Mouse (Mus musculus): ENCODE results near the gene Nes.
A peak's percentile ranks its signal among the peaks of the same experiment; 100 is the strongest.

The Nes gene

DNA sequence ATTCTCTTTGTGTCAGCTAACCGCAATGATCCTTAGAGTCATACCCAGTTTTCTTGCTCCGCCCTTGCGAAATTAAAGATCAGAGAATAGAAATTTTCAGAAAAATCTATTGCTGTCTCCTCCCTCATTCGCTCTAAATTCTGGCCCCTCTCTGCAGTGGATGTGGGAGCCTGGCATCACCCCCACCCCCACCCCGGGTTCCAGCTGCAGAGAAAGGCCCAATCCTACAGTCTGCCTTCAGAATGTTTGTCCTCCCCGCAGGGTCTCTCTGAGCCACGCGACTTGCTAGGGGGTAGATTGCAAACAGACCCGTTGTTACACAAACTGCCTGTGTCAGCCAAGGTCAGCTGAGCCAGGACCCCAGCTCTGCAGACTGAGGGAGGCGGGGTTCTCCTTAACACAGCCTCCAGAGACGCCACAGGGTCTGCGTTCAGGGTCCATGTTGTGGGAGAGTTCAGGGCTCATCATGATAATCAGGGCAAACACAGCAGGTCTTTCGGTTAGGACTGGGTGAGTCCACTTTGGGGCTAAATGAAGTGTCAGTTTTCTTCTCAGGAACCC, 20.8 kb upstream of the Nes start:
- DNase-seq (ENCODE audit: low spot score in 2 of 2), result no peak

GRCm38 (mm10) chr3:87951946-87952345, 18.9 kb upstream of the Nes start:
- DNase-seq (ENCODE audit: low spot score in 2 of 2), result no peak

DNA sequence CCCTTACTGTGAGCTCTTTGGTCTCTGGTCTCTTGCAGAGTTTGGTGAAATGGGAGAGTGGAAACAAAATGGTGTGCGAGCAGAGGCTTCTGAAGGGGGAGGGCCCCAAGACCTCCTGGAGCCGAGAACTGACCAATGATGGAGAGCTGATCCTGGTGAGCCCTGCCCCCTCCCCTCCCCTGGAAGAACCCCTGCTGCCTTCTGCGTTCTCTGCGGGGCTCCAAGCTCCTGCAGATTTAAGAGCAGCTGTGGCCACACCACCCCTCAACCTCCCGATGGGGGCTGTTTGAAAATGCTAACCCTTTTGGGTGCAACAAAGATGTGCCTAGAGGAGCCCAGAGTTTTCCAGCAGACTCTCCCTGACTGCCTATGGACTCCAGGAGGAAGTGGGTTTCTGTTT, 18.4 kb upstream of the Nes start:
- no peak for DNase-seq (ENCODE audit: low spot score in 2 of 2)

GRCm38 (mm10) chr3:87958056-87958455, 12.8 kb upstream of the Nes start:
- DNase-seq (ENCODE audit: low spot score in 2 of 2), result no peak

DNA sequence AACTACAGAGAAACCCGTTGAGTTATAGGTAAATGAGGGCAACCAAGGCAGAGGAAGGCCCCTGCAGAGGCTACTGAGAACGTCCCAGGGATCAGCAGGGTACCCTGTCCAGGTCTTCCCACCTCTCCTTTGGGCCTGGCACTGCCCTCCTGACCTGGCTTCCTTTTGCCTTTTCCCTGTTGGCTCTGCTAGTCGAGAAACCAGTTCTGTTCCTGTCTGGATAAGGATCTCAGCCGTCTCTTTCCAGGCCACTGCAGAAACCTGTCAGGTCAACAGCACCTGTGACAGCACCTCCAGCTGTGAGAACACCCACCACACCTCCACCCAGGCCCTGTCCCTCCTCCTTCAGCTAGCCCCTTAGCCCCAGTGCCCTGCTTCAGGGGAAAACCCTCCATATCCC, 12.4 kb upstream of the Nes start:
- DNase-seq (ENCODE audit: low spot score in 2 of 2), result no peak

DNA sequence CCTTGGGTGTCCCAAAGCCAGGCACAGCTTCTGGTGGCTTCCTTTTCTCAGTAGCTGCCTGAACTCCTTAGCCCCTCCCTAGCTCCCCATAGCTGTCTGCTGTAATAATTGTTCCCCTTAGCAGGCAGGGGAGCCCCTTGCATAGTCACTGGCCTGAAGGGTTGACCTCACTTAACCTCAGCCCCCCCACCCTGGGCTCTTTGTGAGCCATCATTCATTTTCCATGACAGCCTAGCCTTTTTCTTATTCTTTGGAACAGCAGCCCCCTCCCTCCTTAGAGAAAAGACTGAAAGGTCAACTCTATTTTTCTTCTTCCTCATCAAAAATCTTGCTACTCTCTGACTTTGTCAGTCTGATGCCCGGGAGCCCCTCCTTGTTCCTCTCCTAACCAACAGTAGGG, 11.9 kb upstream of the Nes start:
- DNase-seq (ENCODE audit: low spot score in 2 of 2), result no peak

- DNase-seq (ENCODE audit: low spot score in 2 of 2), result no peak
Observed at GRCm38 (mm10) chr3:87959371-87959770, 11.5 kb upstream of the Nes start.

GRCm38 (mm10) chr3:87960191-87960585, 10.7 kb upstream of the Nes start:
- DNase-seq (ENCODE audit: low spot score in 2 of 2), result no peak

GRCm38 (mm10) chr3:87960586-87961191, 10.2 kb upstream of the Nes start:
- DNase-seq (ENCODE audit: low spot score in 2 of 2), result peak; percentile 92

- DNase-seq (ENCODE audit: low spot score in 2 of 2), result peak in 1 of 2 experiments; percentile 72
Observed at GRCm38 (mm10) chr3:87970184-87970938, 517 bp upstream of the Nes start.

- DNase-seq (ENCODE audit: low spot score in 2 of 2), result no peak
Observed at GRCm38 (mm10) chr3:87971489-87972202, 768 bp downstream of the Nes start.

DNA sequence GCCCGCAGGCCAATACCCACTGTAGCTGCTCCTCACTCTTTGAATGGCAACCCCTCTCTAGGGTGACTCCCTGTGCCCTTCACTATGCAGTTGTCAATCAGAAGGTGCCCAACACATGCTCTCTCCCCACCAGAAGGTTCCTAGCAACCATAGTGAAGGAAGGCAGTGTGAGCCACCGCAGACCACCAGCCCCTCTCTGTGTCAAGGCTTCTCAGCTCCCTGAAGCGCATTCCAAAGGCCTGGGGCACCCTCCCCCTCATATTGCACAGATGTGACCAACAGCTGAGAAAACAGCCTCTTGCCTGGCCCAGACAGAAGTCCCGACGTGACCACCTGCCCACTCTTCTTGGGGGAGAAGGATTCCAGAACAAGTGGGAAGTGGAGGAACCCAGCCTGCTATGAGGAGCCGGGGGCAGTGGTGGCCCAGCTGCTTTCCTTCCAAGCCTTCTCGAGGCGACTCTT, 1.4 kb downstream of the Nes start:
- DNase-seq (ENCODE audit: low spot score in 2 of 2), result no peak

DNA sequence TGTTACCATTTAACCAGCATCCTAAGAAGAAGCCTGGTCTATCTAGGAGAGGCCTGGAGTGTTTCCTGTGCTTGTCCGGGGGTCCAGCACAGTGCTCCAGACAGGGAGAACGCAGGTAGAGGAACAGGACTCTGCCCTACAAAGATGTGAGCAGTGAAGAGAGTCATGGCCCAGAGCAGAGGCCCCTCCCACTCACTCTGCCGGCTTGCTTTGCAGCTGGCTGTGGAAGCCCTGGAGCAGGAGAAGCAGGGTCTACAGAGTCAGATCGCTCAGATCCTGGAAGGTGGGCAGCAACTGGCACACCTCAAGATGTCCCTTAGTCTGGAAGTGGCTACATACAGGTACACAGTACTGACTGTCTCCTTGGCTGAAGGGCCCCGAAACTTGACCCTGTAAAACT, 1.9 kb downstream of the Nes start:
- no peak for DNase-seq (ENCODE audit: low spot score in 2 of 2)

DNA sequence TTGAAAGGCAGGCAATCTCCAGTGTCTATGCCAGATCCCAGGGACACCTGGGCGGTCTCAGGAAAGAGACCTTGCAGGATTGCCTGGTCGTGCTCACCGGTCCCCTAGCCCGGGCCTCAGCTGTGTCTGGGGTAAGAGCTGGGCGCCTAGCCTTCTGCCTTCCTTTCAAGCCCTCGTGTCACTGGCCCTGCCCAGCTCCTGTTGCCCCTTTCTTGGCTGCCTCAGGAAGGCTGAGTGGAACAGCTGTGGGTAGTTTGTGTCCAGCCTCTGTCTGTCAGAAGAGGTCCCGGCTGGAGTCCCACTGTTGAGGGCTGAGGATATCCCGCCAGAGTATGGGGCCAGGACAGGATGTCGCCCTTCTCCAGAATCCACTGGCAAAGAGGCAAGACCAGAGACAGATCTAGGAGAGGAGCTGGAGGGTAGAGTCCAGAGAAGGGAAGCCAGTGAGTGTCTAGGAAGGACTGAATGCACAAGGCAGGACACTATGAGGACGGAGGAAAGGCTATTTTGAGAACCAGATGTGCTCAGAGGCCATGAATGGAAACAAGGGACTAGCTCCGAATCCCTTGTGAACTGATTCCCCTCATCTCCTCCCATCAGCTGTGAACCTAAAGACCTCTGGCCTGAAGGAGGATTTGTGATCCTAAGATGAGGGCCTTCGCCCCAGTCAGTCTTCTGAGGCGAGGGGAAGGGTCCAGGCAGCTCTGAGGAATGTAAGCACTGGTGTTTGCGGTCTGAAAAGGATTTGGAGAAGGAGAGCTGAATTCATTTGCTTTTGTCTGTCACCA, 2.9 kb downstream of the Nes start:
- DNase-seq (ENCODE audit: low spot score in 2 of 2), result no peak

DNA sequence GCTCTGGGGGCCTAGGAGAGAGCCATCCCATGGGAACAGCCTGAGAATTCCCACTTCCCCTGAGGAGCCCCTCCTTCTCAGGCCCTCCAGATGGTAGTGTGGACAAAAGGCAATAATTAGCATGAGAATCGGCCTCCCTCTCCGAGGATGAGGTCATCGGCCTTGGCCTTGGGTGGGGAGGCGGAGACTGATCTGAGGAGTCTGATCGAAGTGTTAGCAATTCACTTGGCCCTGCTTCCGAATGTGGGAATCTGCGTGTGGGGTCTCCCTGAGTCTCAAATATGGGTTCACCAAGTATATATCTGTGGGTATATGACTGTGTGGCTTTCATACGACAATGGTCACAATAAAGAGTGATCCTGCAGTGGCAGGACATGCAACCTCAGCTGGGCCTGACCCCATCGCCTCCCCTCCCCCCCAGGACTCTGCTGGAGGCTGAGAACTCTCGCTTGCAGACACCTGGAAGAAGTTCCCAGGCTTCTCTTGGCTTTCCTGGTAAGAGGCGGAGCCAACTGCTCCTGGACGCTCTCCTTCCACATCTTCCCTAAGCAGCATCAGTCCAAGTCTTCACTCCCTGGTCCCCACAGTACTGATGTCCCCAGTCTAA, 3.6 kb downstream of the Nes start:
- no peak for DNase-seq (ENCODE audit: low spot score in 2 of 2)

DNA sequence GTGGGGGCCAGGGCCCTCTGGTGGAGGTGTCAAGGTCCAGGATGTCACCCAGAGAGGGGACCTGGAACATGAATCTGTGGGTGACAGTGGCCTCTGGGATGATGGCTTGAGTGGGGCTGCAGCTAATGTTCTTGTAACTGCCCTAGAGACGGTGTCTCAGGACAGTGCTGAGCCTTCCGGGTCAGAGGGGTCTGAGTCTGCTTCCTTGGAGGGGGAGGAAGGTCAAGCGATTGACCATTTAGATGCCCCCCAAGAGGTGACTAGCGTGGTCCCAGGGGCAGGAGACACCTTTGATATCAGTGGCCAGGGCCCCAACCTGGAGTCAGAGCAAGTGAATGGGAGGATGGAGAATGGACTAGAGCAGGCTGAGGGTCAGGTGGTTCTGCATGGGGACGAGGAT, 8.6 kb downstream of the Nes start:
- DNase-seq (ENCODE audit: low spot score in 2 of 2), result no peak

DNA sequence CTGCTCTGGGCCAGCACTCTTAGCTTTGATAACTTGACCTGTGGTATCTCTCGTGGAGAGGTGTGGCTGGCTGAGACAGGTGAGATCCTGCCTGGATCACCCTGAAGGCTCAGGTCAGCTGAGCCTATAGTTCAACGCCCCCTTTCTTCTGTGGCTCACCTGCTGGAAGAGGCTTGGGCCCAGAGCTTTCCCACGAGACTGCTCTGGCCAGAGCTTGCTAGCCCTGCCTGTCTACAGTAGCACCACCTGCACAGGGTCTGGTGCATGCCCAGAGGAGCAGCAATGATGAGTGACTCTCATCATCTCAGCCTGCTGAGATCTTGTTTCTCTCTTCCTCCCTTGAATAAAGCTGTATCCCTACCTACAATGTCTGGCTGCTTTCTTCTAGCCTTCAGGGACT, 9.2 kb downstream of the Nes start:
- no peak for DNase-seq (ENCODE audit: low spot score in 2 of 2)

- DNase-seq (ENCODE audit: low spot score in 2 of 2), result no peak
Observed at GRCm38 (mm10) chr3:87980728-87981127, 9.8 kb downstream of the Nes start.

- DNase-seq (ENCODE audit: low spot score in 2 of 2), result no peak
Observed at GRCm38 (mm10) chr3:87981214-87981760, 10.4 kb downstream of the Nes start.

DNA sequence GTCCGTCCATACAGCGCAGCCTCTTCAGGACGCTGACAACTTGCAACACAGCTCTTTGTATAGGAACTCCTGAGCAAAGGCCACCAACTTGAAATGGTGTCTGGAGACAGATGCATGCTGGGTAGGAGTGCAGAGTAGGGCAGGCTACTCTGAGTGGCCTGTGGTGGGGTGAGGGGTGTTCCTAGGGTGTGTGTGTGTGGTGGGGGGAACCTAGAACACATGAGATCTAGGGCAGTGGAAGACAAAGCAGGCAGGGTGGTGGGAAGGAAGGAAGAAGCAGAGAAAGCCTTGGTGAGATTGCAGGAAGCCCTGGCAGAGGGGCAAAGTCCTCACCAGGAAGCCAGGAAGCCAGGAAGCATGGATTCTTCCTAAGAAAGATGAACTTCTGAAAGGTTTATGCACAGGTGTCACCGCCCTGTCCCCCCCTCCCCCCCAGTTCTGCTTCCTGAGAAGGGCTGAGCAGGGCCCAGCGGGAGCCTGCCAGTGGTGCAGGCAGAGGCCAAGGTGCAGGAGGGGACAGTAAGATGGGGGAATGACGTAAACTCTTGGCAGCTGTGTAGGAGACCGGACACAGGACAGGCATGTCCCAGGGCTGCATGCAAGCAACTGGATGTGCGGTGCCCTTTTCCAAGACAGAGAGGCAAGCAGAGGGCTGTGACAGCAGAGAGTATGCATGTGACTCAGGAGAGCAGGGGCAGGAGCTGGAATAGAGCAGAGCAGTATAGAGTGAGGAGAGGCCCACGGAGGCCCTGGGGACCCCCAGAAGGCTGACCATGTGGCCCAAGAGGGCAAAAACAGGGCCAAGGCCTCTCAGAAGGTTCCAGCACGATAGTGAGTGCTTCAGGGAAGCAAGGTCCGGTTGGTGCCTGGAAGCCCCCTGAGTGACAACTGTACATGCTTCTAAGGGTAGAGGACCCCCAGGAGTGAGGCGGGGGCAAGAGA, 11.3 kb downstream of the Nes start:
- DNase-seq (ENCODE audit: low spot score in 2 of 2), result no peak
